Mouse (Mus musculus): Measurements from ENCODE around the gene 4930523C07Rik. TPM values are rescaled to one million over a fixed set of nuclear protein-coding genes. Genes with fewer than 3 reads are reported as not detected.
A peak's percentile ranks its signal among the peaks of the same experiment; 100 is the strongest.

Gene 4930523C07Rik
- polyA plus RNA-seq (2015; fragmentation: Nextera tagmentation; extraction: Ambion mirVana) = 1.5 and 3.7 TPM in 2 replicates

DNA sequence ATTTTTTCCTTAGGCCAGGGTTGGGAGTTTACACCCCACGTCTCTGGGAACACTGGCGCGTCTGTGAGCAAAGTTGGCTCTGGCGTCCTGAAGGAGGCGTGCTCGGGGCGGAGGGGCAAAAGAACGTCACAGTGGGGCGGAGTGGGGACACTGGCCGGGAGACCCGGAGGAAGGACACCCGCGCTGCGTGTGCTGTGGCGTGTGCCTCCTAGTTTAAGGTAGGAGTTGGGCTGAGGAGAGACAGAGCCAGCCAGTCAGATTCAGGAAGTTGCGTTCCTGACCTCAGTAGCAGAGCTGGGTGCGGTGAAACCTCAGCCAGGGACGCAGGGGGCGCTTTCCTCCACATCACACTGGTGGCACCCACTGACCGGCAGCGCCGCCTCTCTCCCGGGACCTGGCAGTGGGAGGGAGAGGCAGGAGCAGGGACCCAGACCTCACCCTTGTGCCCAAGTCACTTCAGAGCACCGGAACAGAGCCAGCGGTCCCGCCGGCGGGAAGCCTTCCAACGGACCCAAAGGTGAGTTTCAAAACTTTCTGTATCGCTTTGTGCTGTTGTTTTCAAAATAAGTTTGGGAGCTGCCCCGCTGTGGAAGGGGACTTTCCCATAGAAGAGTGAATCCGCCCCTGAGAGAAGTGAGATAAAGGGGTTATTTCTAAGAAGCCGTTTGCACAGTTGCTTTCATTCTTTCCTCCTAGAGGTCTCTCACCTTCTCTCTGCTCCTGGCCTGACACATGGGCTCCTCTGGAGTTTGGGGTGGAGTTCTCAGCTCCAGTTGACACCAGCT lies at the start of gene 4930523C07Rik:
Gene 4930523C07Rik (plus strand): TSS at position 146 of the 785 bp plus-strand sequence.
- H3K9ac ChIP-seq = peak within 1 kb of the TSS; percentile 49; the same call in 1 of the 2 replicates
- no peaks in the 10 kb centered on the region for H3K9me3 ChIP-seq
- ATAC-seq (ENCODE audit: low FRiP score) = peak; percentile 28; the same call in 1 of the 2 replicates
- no peaks in the 10 kb centered on the region for H3K36me3 ChIP-seq
- peaks cover 7% of the 10 kb centered on the region for H3K4me1 ChIP-seq (replicated peaks)
- H3K27ac ChIP-seq = no peak within 1 kb of the TSS
- H3K4me3 ChIP-seq = peak within 1 kb of the TSS; percentile 35
- H3K27me3 ChIP-seq = 0 out of 2 replicates have a peak, but pooled peaks cover 12% of the 10 kb centered on the region
- WGBS = 4% methylated on average over 33 of the region's 33 CpGs
- peak within 1 kb of the TSS; percentile 54 for H3K4me2 ChIP-seq

GRCm38 (mm10) chr1:159997329-159997728 lies 46.9 kb upstream of the 4930523C07Rik start:
- H3K9me3 ChIP-seq = no peaks in the 10 kb centered on the region
- no peaks in the 10 kb centered on the region for H3K36me3 ChIP-seq
- 71% methylated on average over 2 of the region's 2 CpGs for WGBS
- H3K27ac ChIP-seq = no peak overlapping the region
- H3K4me1 ChIP-seq (replicated peaks) = no peaks in the 10 kb centered on the region
- ATAC-seq (ENCODE audit: low FRiP score) = no peak
- H3K4me2 ChIP-seq = no peak overlapping the region
- no peak overlapping the region for H3K9ac ChIP-seq
- H3K27me3 ChIP-seq = no peaks in the 10 kb centered on the region
- no peak overlapping the region for H3K4me3 ChIP-seq

DNA sequence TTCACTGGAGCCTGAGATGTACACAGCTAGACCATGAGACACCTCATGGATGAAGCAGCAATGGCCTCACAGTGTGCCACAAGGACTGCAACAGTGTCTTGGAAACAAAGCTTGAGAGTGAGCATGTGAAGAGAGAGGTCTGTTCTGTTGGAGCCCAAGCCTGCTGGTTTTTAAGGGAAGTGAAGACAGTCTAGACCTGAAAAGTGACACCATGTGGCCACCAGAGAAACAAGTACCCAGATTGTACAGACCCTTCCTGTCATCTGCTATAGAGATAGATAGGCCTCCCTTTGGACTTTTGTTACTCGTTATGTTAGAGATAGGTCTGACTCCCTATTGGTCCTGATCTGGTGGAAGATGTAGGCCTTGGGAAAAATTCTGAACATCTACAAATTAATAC lies 45.8 kb upstream of the 4930523C07Rik start:
- Histone ChIP-seq H3K36me3 (no peaks in the 10 kb centered on the region), H3K27me3 (no peaks in the 10 kb centered on the region), H3K9me3 (no peaks in the 10 kb centered on the region), H3K4me1 (replicated peaks) (no peaks in the 10 kb centered on the region), H3K4me3 (no peak overlapping the region), H3K4me2 (no peak overlapping the region), H3K27ac (no peak overlapping the region), H3K9ac (no peak overlapping the region)
- no peak for ATAC-seq (ENCODE audit: low FRiP score)
- 90% methylated on average over 1 of the region's 1 CpGs for WGBS

DNA sequence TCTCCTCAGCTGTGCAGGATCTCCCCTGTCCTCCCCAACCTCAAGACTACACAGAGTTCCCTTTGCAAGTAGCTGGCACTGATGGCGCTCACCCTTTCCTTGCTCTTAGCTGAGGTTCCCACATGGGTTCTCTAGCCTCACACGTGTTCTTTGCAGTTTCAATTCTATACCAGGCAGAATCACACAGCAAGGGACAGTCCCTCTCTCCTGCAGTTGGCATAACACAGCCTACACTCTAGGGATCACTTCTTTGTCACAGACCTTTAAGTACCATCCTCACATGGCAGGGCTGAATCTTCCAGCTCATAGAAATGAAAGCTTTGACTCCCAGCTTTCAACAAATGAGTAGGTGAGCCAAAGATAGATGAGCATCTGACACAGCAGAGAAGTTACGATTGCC lies 45.0 kb upstream of the 4930523C07Rik start:
- no peaks in the 10 kb centered on the region for H3K4me1 ChIP-seq (replicated peaks)
- no peak overlapping the region for H3K9ac ChIP-seq
- ATAC-seq (ENCODE audit: low FRiP score) = no peak
- H3K36me3 ChIP-seq = no peaks in the 10 kb centered on the region
- H3K9me3 ChIP-seq = no peaks in the 10 kb centered on the region
- no peak overlapping the region for H3K4me2 ChIP-seq
- H3K27me3 ChIP-seq = no peaks in the 10 kb centered on the region
- 84% methylated on average over 3 of the region's 3 CpGs for WGBS
- H3K4me3 ChIP-seq = no peak overlapping the region
- H3K27ac ChIP-seq = no peak overlapping the region

DNA sequence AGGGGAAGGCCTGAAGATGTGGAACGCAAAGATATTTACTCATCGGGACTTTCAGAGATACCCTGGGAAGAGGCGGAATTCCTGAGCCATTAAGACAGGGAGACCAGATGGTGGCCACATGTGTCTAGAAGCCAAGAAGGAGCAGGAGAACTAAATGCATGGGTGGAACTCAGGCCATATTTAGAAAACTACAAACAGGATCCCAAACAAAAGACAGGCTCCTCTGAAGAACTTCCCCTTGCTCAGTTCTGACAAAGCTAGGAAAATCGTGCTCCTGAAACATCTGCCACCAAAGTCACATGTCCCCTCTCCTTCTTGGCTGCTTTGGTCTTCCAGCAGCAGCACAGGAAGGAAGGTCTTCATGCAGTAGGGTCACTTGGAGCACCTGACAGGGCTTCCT lies 38.9 kb upstream of the 4930523C07Rik start:
- 81% methylated on average over 4 of the region's 4 CpGs for WGBS

DNA sequence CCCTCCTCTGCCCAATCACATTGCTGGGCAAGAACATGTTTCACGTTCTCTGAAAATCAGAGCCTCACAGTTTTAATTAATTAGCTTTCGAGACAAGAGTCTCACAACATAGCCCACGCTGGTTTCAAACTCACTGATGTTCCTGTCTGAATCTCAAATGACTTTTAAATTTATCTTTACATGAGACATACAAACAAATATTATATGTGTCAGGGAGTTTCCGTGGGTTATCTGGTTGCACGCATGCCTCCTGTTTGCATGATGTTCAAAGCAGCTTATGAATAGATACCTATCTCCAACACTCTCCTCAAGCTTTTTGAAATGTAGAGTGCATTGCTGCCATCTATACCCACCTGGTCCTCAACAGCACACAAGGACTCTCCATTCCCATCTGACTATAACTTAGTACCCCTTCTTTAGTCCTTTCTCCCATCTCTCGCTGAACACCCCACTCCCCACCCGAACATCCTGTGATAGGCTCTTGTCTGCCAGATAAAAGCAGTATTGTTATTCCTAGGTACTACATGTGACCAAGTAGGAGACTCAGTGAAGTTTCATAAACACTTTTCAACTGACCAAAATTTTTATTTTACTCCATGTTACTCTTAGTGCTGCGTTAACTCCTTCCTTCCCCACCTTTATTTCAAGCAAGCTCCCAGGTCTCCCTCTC lies 37.1 kb upstream of the 4930523C07Rik start:
- H3K9me3 ChIP-seq = no peaks in the 10 kb centered on the region
- no peaks in the 10 kb centered on the region for H3K4me1 ChIP-seq (replicated peaks)
- no peak for ATAC-seq (ENCODE audit: low FRiP score)
- H3K27me3 ChIP-seq = no peaks in the 10 kb centered on the region
- no peaks in the 10 kb centered on the region for H3K36me3 ChIP-seq
- H3K4me2 ChIP-seq = no peak overlapping the region
- 92% methylated on average over 8 of the region's 8 CpGs for WGBS
- no peak overlapping the region for H3K27ac ChIP-seq
- H3K9ac ChIP-seq = no peak overlapping the region
- H3K4me3 ChIP-seq = no peak overlapping the region

More for the DNA sequence above, 38.9 kb upstream of the 4930523C07Rik start:
- H3K4me2 ChIP-seq = no peak overlapping the region
- no peaks in the 10 kb centered on the region for H3K4me1 ChIP-seq (replicated peaks)
- ATAC-seq (ENCODE audit: low FRiP score) = no peak
- no peak overlapping the region for H3K27ac ChIP-seq
- no peaks in the 10 kb centered on the region for H3K9me3 ChIP-seq
- H3K9ac ChIP-seq = no peak overlapping the region
- H3K36me3 ChIP-seq = no peaks in the 10 kb centered on the region
- no peaks in the 10 kb centered on the region for H3K27me3 ChIP-seq
- no peak overlapping the region for H3K4me3 ChIP-seq

GRCm38 (mm10) chr1:160013042-160013441 lies 31.1 kb upstream of the 4930523C07Rik start:
- no peak overlapping the region for H3K27ac ChIP-seq
- WGBS = 94% methylated on average over 3 of the region's 3 CpGs
- no peaks in the 10 kb centered on the region for H3K27me3 ChIP-seq
- no peak overlapping the region for H3K4me2 ChIP-seq
- H3K4me1 ChIP-seq (replicated peaks) = no peaks in the 10 kb centered on the region
- H3K4me3 ChIP-seq = no peak overlapping the region
- no peak overlapping the region for H3K9ac ChIP-seq
- no peaks in the 10 kb centered on the region for H3K9me3 ChIP-seq
- no peaks in the 10 kb centered on the region for H3K36me3 ChIP-seq
- ATAC-seq (ENCODE audit: low FRiP score) = no peak

DNA sequence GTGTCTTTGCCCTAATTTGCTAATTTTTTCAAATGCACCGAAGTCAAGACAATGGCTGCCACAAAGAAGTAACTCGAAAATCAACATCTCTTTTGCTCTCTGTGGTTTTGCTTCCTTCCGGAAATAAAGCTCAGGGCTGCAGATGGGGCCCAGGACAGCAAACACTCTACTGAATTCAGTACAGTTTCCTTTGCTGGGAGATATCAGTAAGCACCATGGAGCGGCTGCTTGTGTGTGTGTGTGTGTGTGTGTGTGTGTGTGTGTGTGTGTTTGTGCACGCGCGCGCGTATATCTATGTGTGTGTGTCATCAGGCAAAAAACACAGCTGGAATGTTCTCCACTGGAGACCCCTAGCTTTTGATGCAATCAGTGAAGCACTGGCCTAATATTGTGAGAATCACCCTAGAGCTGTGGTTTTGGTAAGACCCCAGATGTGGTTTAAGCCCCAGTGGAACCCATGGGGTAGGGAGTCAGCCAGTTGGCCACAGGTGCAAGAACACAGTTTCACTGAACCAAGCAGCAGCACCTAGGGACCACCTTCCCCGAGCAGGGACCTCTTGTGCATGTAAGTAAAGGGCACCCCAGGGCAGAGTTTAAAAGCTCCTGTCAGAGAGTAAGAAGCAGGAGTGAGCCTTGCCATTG lies 19.7 kb upstream of the 4930523C07Rik start:
- Histone ChIP-seq H3K4me3 (no peak overlapping the region), H3K4me1 (replicated peaks) (no peaks in the 10 kb centered on the region), H3K9me3 (no peaks in the 10 kb centered on the region), H3K9ac (no peak overlapping the region), H3K27ac (no peak overlapping the region), H3K36me3 (no peaks in the 10 kb centered on the region), H3K27me3 (no peaks in the 10 kb centered on the region), H3K4me2 (no peak overlapping the region)
- ATAC-seq (ENCODE audit: low FRiP score) = no peak
- WGBS = 89% methylated on average over 10 of the region's 10 CpGs

DNA sequence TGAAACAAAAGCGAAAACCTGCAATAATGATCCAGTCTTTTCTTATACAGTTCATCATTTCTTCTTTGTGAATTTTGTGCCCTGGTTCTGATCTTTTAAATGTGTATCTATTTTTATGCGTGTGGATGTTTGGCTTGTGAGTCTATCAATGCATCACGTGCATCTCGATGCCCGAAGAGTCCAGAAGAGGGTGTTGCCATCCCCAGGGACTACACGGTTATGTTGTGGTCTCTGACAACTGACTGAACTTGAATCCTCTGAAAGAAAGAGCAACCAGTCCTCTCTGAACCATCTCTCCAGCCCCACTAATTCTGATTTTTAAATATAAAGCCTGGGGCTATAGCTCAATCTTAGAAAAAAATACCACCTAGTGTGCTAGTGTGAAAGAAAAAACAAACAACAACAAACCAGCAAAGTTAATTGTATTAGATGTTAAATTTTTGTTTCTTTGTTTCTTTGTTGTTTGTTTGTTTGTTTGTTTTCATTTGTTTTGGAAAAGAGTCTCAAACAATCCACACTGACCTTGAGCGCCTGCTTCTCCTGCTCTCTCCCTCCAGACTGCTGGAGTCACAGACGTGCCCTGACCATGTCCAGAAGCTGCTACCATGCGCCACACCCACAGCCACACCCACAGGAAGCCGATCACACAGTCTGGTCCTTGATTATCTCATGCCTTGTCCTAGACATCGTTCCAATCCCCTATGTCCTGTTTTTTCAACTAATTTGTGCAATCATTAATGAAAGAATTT lies 18.9 kb upstream of the 4930523C07Rik start:
- ATAC-seq (ENCODE audit: low FRiP score) = no peak
- WGBS = 79% methylated on average over 11 of the region's 11 CpGs

GRCm38 (mm10) chr1:160025895-160026255 lies 18.3 kb upstream of the 4930523C07Rik start:
- WGBS = 92% methylated on average over 5 of the region's 5 CpGs
- ATAC-seq (ENCODE audit: low FRiP score) = no peak

More for the DNA sequence above, 18.9 kb upstream of the 4930523C07Rik start:
- Histone ChIP-seq H3K4me2 (no peak overlapping the region), H3K9ac (no peak overlapping the region), H3K9me3 (no peaks in the 10 kb centered on the region), H3K36me3 (no peaks in the 10 kb centered on the region), H3K4me1 (replicated peaks) (no peaks in the 10 kb centered on the region), H3K4me3 (no peak overlapping the region), H3K27ac (no peak overlapping the region), H3K27me3 (no peaks in the 10 kb centered on the region)

GRCm38 (mm10) chr1:160027939-160028338 lies 16.2 kb upstream of the 4930523C07Rik start:
- H3K4me3 ChIP-seq = no peak overlapping the region
- H3K27ac ChIP-seq = no peak overlapping the region
- no peak for ATAC-seq (ENCODE audit: low FRiP score)
- H3K9ac ChIP-seq = no peak overlapping the region
- H3K36me3 ChIP-seq = no peaks in the 10 kb centered on the region
- H3K9me3 ChIP-seq = no peaks in the 10 kb centered on the region
- H3K27me3 ChIP-seq = no peaks in the 10 kb centered on the region
- no peaks in the 10 kb centered on the region for H3K4me1 ChIP-seq (replicated peaks)
- WGBS = 76% methylated on average over 4 of the region's 4 CpGs
- no peak overlapping the region for H3K4me2 ChIP-seq

More at GRCm38 (mm10) chr1:160025895-160026255, 18.3 kb upstream of the 4930523C07Rik start:
- no peak overlapping the region for H3K9ac ChIP-seq
- H3K9me3 ChIP-seq = no peaks in the 10 kb centered on the region
- no peak overlapping the region for H3K27ac ChIP-seq
- no peak overlapping the region for H3K4me3 ChIP-seq
- H3K36me3 ChIP-seq = no peaks in the 10 kb centered on the region
- H3K4me2 ChIP-seq = no peak overlapping the region
- no peaks in the 10 kb centered on the region for H3K27me3 ChIP-seq
- no peaks in the 10 kb centered on the region for H3K4me1 ChIP-seq (replicated peaks)
